Mouse (Mus musculus) layer of hippocampus, adult 2 months (tissue): ENCODE data around the gene Chd9. TPM values are rescaled to one million over a fixed set of nuclear protein-coding genes. Genes with fewer than 3 reads are reported as not detected.

ENCODE experiments used
- DNase-seq, 2 experiments: peaks; one replicate each; pipeline ENCODE4 v3.0.0; 2022; ENCODE audit warnings: low spot score in 2 of 2
- H3K27ac ChIP-seq: fragments of 200-600 bp; 2 replicates; pipeline ENCODE4 v1.8.1; 2022
- H3K4me3 ChIP-seq: fragments of 200-600 bp; 2 replicates; pipeline ENCODE4 v1.8.1; 2022; ENCODE audit warnings: mild to moderate bottlenecking
- CTCF ChIP-seq: fragments of 200-600 bp; conservative IDR thresholded peaks from 2 replicates; pipeline ENCODE4 v1.8.1; 2022; ENCODE audit warnings: antibody characterized with exemption, mild to moderate bottlenecking, moderate library complexity
- total RNA-seq, 2 experiments: library from RNA; stranded (reverse); gene quantifications; 2 replicates each; pipeline ENCODE4 v1.2.3; 2021

Gene Chd9
- total RNA-seq, 2 experiments from 2014 or later = 254 to 256 TPM

GRCm38 (mm10) chr8:90844179-90844967 lies 16.2 kb downstream of the Chd9 start:
- no peak for TF ChIP-seq CTCF
- DNase-seq = no peak
- H3K4me3 ChIP-seq = no peak overlapping the region
- H3K27ac ChIP-seq = no peak overlapping the region

- no peak for TF ChIP-seq CTCF
- Histone ChIP-seq H3K4me3 (no peak overlapping the region), H3K27ac (no peak overlapping the region)
- DNase-seq = no peak
Observed at GRCm38 (mm10) chr8:90847980-90848379, 19.8 kb downstream of the Chd9 start.

GRCm38 (mm10) chr8:90849462-90850050 lies 21.4 kb downstream of the Chd9 start:
- Histone ChIP-seq H3K4me3 (peak overlapping the region; percentile 30; the same call in 1 of the 2 replicates), H3K27ac (peak overlapping the region; percentile 91)
- TF ChIP-seq CTCF = no peak
- peak; percentile 57 to 79 for DNase-seq

- TF ChIP-seq CTCF = no peak
- Histone ChIP-seq H3K27ac (no peak overlapping the region), H3K4me3 (no peak overlapping the region)
- no peak for DNase-seq
Observed at GRCm38 (mm10) chr8:90851544-90851943, 23.4 kb downstream of the Chd9 start.

- no peak for DNase-seq
- no peak overlapping the region for H3K4me3 ChIP-seq
- no peak for TF ChIP-seq CTCF
- peak overlapping the region; percentile 64; the same call in 1 of the 2 replicates for H3K27ac ChIP-seq
Observed at GRCm38 (mm10) chr8:90853971-90854670, 26.0 kb downstream of the Chd9 start.

- Histone ChIP-seq H3K4me3 (no peak overlapping the region), H3K27ac (peak overlapping the region; percentile 64; the same call in 1 of the 2 replicates)
- no peak for TF ChIP-seq CTCF
- no peak for DNase-seq
Observed at GRCm38 (mm10) chr8:90854671-90855161, 26.6 kb downstream of the Chd9 start.

GRCm38 (mm10) chr8:90856171-90856570 lies 28.0 kb downstream of the Chd9 start:
- no peak for TF ChIP-seq CTCF
- Histone ChIP-seq H3K27ac (no peak overlapping the region), H3K4me3 (no peak overlapping the region)
- no peak for DNase-seq

- Histone ChIP-seq H3K4me3 (no peak overlapping the region), H3K27ac (no peak overlapping the region)
- TF ChIP-seq CTCF = no peak
- DNase-seq = no peak
Observed at GRCm38 (mm10) chr8:90856952-90857351, 28.8 kb downstream of the Chd9 start.

- Histone ChIP-seq H3K27ac (no peak overlapping the region), H3K4me3 (no peak overlapping the region)
- no peak for DNase-seq
- no peak for TF ChIP-seq CTCF
Observed at GRCm38 (mm10) chr8:90858071-90858470, 29.9 kb downstream of the Chd9 start.

- Histone ChIP-seq H3K4me3 (no peak overlapping the region), H3K27ac (peak overlapping the region; percentile 84)
- TF ChIP-seq CTCF = 0 out of 2 replicates have a peak, but pooled peaks have one; percentile 5
- peak; percentile 63 to 70 for DNase-seq
Observed at GRCm38 (mm10) chr8:90861266-90861944, 33.3 kb downstream of the Chd9 start.

GRCm38 (mm10) chr8:90862038-90862437 lies 33.9 kb downstream of the Chd9 start:
- H3K27ac ChIP-seq = peak overlapping the region; percentile 84
- no peak for TF ChIP-seq CTCF

GRCm38 (mm10) chr8:90867061-90867460 lies 38.9 kb downstream of the Chd9 start:
- TF ChIP-seq CTCF = no peak
- DNase-seq = no peak
- no peak overlapping the region for H3K27ac ChIP-seq

More at GRCm38 (mm10) chr8:90862038-90862437, 33.9 kb downstream of the Chd9 start:
- DNase-seq = no peak
- no peak overlapping the region for H3K4me3 ChIP-seq

More at GRCm38 (mm10) chr8:90867061-90867460, 38.9 kb downstream of the Chd9 start:
- no peak overlapping the region for H3K4me3 ChIP-seq
